Mouse (Mus musculus) neural tube, postnatal 0 days (tissue): ENCODE data around the gene Cfap97d1. TPM values are rescaled to one million over a fixed set of nuclear protein-coding genes. Genes with fewer than 3 reads are reported as not detected.

Source experiments
- polyA plus RNA-seq: library from polyadenylated mRNA; unstranded; fragments of >200 nt; fragmentation: Nextera tagmentation; extraction: Ambion mirVana; gene quantifications from 2 replicates; pipeline ENCODE4 v1.2.1, GENCODE M21; 2015

The Cfap97d1 gene
- polyA plus RNA-seq: not detected in 2 replicates

GRCm38 (mm10) chr11:101984054-101985025 is at the start of gene Cfap97d1:
Cfap97d1 (plus strand) TSS chr11:101984279.

GRCm38 (mm10) chr11:101966965-101967614 is 17.0 kb upstream of the Cfap97d1 start, which contains the start of gene Sost:
Sost (minus strand) TSS chr11:101967015.

GRCm38 (mm10) chr11:101986913-101987312 is 2.8 kb downstream of the Cfap97d1 start, which contains the start of gene Dusp3:
Dusp3 (minus strand) TSS chr11:101987013.

GRCm38 (mm10) chr11:102028087-102028816 is 44.2 kb downstream of the Cfap97d1 start, which contains the start of gene Mpp3:
Mpp3 (minus strand) TSS chr11:102028461.

GRCm38 (mm10) chr11:102041350-102041949 is 57.4 kb downstream of the Cfap97d1 start, which contains the start of gene Cd300lg:
Cd300lg (plus strand) TSS chr11:102041509.

Other genes starting within 250 kb of the Cfap97d1 start
- 37.8 and 47.9 TPM in 2 replicates for gene Etv4, start 198.9 kb upstream of the Cfap97d1 start, polyA plus RNA-seq
- 0.89 and 1.5 TPM in 2 replicates for gene Meox1, start 89.9 kb upstream of the Cfap97d1 start, polyA plus RNA-seq
- 0.09 TPM in 1 of 2 replicates, not detected in the other for gene Sost, start 17.3 kb upstream of the Cfap97d1 start, polyA plus RNA-seq
- 47.0 and 47.8 TPM in 2 replicates for gene Dusp3, start 2.7 kb downstream of the Cfap97d1 start, polyA plus RNA-seq
- 44.3 and 49.5 TPM in 2 replicates for gene Mpp3, start 44.2 kb downstream of the Cfap97d1 start, polyA plus RNA-seq
- 0.25 and 0.27 TPM in 2 replicates for gene Cd300lg, start 57.2 kb downstream of the Cfap97d1 start, polyA plus RNA-seq
- 31.5 and 37.0 TPM in 2 replicates for gene Mpp2, start 104.2 kb downstream of the Cfap97d1 start, polyA plus RNA-seq
- gene Ppy, start 117.0 kb downstream of the Cfap97d1 start, polyA plus RNA-seq: not detected in 2 replicates
- 0.62 and 0.98 TPM in 2 replicates for gene Pyy, start 123.6 kb downstream of the Cfap97d1 start, polyA plus RNA-seq
- gene Nags, start 161.2 kb downstream of the Cfap97d1 start, polyA plus RNA-seq: not detected in 2 replicates
- gene Tmem101, start 172.1 kb downstream of the Cfap97d1 start, polyA plus RNA-seq: 42.7 and 43.3 TPM in 2 replicates
- 136 and 156 TPM in 2 replicates for gene Lsm12, start 201.0 kb downstream of the Cfap97d1 start, polyA plus RNA-seq
- 51.6 and 52.5 TPM in 2 replicates for gene G6pc3, start 205.3 kb downstream of the Cfap97d1 start, polyA plus RNA-seq
- 60.3 and 69.2 TPM in 2 replicates for gene Hdac5, start 245.9 kb downstream of the Cfap97d1 start, polyA plus RNA-seq